Comparison of ENCODE assay signal across 14 mouse cellular contexts in the genomic region with DNA sequence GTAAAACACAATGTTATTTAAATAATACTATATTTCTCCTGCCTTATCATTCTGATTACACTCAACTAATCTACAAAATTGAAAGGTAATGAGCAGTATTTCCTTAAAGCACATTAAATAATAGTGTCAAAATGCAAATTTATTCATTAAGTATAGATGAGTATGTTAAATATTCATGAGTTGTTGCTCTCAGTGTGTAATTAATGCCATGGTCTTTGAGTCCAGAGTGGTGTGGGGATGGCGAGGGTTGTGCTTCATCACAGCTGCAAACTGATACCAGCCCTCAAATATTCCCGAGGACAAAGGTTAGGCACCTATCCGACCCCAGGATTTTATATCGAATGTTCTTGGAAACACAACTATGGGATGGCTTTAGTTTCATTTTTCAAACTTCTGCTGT.
"Had no signal": no experiment of that assay in that cellular context is flagged by ENCODE, and none has a peak within 500 bp of the region (broad histone marks: within the 10 kb centered on the region; RNA-seq: fewer than 3 reads in every experiment).

No protein-coding gene starts in this region.

- H3K27ac ChIP-seq: kidney, embryonic 15.5 days; left cerebral cortex, adult 2 months; limb, embryonic 10.5 days; liver, embryonic 15.5 days had no signal

- ATAC-seq: lung, postnatal 0 days had no signal

- H3K9ac ChIP-seq: kidney, embryonic 15.5 days; liver, embryonic 15.5 days had no signal

- H3K4me3 ChIP-seq: kidney, embryonic 15.5 days; left cerebral cortex, adult 2 months; limb, embryonic 10.5 days; liver, embryonic 15.5 days had no signal

- DNase-seq: kidney, adult 2 months; kidney, postnatal 14 days; lung, adult 2 months; retina, postnatal 1 day; right cerebral cortex, postnatal 4 days; spleen, adult 18-20 months; thymus, adult 18-20 months; thymus, postnatal 14 days had no signal

- H3K27me3 ChIP-seq: kidney, embryonic 15.5 days; liver, embryonic 15.5 days had no signal

- H3K9me3 ChIP-seq: kidney, embryonic 15.5 days; limb, embryonic 10.5 days; liver, embryonic 15.5 days had no signal

- H3K4me1 ChIP-seq: kidney, embryonic 15.5 days; liver, embryonic 15.5 days had no signal

- H3K4me2 ChIP-seq: kidney, embryonic 15.5 days; liver, embryonic 11.5 days; liver, embryonic 15.5 days had no signal

- H3K36me3 ChIP-seq: kidney, embryonic 15.5 days; limb, embryonic 10.5 days; liver, embryonic 15.5 days had no signal
